Mouse (Mus musculus): ENCODE measurements at regions not wholly inside any gene's neighbourhood (a gene's known extent, or its start where the extent isn't known, plus 50 kb on each side); places are given as distances from the start of the nearest gene placed in this dataset.

DNA sequence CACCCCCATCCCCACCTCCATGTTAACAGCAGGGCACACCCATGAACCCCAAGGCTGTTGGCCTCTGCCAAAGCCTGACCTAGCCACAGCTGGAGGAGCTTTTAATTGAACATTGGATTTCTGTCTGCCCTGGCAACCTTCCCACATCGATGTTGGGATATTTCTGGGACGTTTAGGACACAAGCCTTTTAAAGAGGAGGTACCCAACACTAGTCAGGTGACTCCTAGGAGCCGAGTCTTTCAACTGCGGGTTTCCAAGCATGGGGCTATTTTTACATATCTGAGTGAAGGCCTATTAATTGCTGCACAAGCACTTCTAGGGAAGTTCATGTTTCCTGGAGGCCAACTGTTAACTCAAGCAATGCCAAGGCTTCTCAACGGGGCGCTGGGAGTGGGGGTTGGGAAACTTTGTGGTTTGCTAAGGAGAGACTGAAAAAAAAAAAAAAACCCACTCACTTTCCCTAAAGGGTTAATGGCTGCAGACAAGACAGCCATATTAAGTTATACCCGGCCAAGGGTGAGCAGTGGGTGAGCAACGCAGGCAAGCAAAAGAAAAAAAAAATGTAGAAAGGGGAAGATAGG, 213.3 kb downstream of the Bcl2l11 start:
- TF ChIP-seq CTCF (IDR thresholded peaks at IDR 0.05; ENCODE audit: low read depth) (no peak), EP300 (IDR thresholded peaks at IDR 0.05; ENCODE audit: low read depth) (no peak)
